Mouse (Mus musculus): ENCODE data around the gene Trim11. TPM values are rescaled to one million over a fixed set of nuclear protein-coding genes. Genes with fewer than 3 reads are reported as not detected.
A peak's percentile ranks its signal among the peaks of the same experiment; 100 is the strongest.
"Not testable (repeated sequence)": the region's sequence is repeated elsewhere in the genome, so short reads cannot be mapped to it uniquely, and the experiment has no call there.

Trim11 gene
- polyA plus RNA-seq, 1 experiment, result 1.0 TPM

DNA sequence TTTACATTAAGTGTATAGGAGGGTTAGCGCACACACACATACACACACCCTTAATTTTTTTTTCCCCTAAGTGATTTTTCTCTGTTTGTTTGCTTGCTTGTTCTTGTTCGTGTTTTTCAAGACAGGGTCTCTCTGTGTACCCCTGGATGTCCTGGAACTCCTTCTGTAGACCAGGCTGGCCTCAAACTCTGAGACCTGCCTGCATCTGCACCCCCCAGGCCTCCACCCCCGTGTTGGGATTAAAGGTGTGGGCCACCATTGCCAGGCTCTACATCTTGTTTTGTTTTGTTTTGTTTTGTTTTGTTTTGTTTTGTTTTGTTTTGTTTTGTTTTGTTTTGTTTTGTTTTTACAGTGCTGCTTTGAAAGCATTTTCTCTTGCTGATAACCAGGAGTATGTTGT lies 30.6 kb upstream of the Trim11 start:
- Histone ChIP-seq H3K9me3 (ENCODE audit: control insufficient read depth, low read length) (0 out of 2 replicates have a peak, but pooled peaks cover 2% of the 10 kb centered on the region), H3K27me3 (ENCODE audit: control insufficient read depth) (peaks cover 98% of the 10 kb centered on the region), H3K4me3 (replicated peaks) (no peak overlapping the region), H3K36me3 (ENCODE audit: control insufficient read depth) (no peaks in the 10 kb centered on the region), H3K4me1 (ENCODE audit: control insufficient read depth) (peaks cover 21% of the 10 kb centered on the region)
- TF ChIP-seq GATA1 (IDR thresholded peaks at IDR 0.05; ENCODE audit: low read length), result no peak
- no peak for TF ChIP-seq TAL1 (IDR thresholded peaks at IDR 0.05; ENCODE audit: low read length)

- TF ChIP-seq TAL1 (IDR thresholded peaks at IDR 0.05; ENCODE audit: low read length) (no peak), GATA1 (IDR thresholded peaks at IDR 0.05; ENCODE audit: low read length) (no peak)
- Histone ChIP-seq H3K4me1 (ENCODE audit: control insufficient read depth) (peaks cover 24% of the 10 kb centered on the region), H3K27me3 (ENCODE audit: control insufficient read depth) (peaks cover 98% of the 10 kb centered on the region), H3K4me3 (replicated peaks) (peak overlapping the region; percentile 63), H3K36me3 (ENCODE audit: control insufficient read depth) (no peaks in the 10 kb centered on the region), H3K9me3 (ENCODE audit: control insufficient read depth, low read length) (0 out of 2 replicates have a peak, but pooled peaks cover 2% of the 10 kb centered on the region)
These were observed 29.9 kb upstream of the Trim11 start for GRCm38 (mm10) chr11:58947798-58948528.

- Histone ChIP-seq H3K9me3 (ENCODE audit: control insufficient read depth, low read length) (0 out of 2 replicates have a peak, but pooled peaks cover 2% of the 10 kb centered on the region), H3K27me3 (ENCODE audit: control insufficient read depth) (peaks cover 91% of the 10 kb centered on the region), H3K4me1 (ENCODE audit: control insufficient read depth) (peaks cover 31% of the 10 kb centered on the region), H3K4me3 (replicated peaks) (peak within 1 kb of the TSS; percentile 64), H3K36me3 (ENCODE audit: control insufficient read depth) (no peaks in the 10 kb centered on the region)
- TF ChIP-seq TAL1 (IDR thresholded peaks at IDR 0.05; ENCODE audit: low read length) (no peak), GATA1 (IDR thresholded peaks at IDR 0.05; ENCODE audit: low read length) (peak; percentile 66)
These were observed 29.1 kb upstream of the Trim11 start, which contains the start of gene Hist3h2ba for GRCm38 (mm10) chr11:58948542-58949479. Gene Hist3h2ba, plus strand, starts transcription at chr11:58948920.

DNA sequence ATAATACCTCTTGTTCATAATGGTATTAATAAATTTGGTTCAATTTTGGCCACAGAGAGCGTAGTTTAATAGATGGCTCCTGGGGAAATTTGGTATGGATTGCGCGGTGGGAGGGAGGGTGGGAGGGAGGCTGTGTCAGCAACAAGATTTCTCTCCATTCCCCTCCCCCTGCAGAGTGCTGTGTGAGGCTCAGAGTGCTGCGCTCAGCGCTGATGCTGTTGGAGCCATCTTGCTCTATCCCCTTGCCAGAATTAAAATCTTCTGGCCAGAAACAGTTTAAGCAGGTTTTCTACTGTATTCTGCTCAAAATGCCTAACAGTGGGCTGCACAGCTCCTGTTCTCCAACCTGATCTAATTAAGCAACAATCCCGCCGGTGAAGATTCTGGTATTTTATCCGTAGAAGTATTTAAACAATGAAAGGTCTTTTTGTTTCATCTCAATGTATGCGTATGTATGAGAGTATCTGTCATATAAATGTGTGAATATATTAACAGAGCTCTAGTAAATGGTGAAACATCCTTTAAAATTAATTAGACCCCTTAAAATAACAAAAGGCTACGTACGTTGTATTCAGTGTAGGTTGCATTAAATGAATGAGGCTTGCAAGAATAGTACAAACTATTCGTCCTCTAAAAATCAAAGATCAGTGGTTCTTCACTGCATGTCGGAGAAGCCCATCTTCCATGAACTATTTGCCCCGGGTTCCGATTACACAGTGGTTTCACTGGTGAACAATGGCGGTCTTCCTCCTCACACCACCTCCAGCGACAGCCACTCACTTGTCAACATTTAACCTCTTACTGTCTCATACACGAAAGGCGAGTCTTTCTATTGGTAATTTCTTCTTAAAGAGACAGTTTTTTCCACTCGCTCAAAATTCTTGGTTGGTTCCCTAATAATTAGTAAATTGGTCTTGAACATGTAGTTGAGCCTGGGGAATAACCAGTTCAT lies 28.1 kb upstream of the Trim11 start:
- TF ChIP-seq GATA1 (IDR thresholded peaks at IDR 0.05; ENCODE audit: low read length) (no peak), TAL1 (IDR thresholded peaks at IDR 0.05; ENCODE audit: low read length) (no peak)
- Histone ChIP-seq H3K36me3 (ENCODE audit: control insufficient read depth) (peaks cover under 1% of the 10 kb centered on the region; the same call in 1 of the 2 replicates), H3K9me3 (ENCODE audit: control insufficient read depth, low read length) (0 out of 2 replicates have a peak, but pooled peaks cover 2% of the 10 kb centered on the region), H3K27me3 (ENCODE audit: control insufficient read depth) (peaks cover 81% of the 10 kb centered on the region), H3K4me1 (ENCODE audit: control insufficient read depth) (peaks cover 31% of the 10 kb centered on the region), H3K4me3 (replicated peaks) (peak overlapping the region; percentile 64)

DNA sequence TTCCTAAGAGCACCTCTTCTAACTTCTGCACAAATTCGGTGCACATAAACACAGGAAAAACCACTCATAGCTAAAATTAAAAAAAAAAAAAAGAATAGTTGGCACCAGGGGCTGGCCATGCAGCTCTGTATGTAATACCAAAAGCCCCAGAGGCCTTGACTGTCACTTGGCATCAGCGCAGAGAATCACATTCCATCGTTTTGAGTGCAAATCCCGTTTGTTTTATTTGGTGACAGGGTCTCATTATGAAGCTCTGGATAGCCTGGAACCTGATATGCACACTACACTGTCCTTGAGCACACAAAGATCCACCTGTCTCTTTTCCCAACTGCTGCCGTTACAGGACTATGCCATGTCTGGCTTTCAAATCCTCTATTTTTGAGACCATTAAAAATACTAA lies 26.7 kb upstream of the Trim11 start:
- Histone ChIP-seq H3K4me3 (replicated peaks) (no peak overlapping the region), H3K27me3 (ENCODE audit: control insufficient read depth) (peaks cover 67% of the 10 kb centered on the region), H3K4me1 (ENCODE audit: control insufficient read depth) (peaks cover 36% of the 10 kb centered on the region), H3K36me3 (ENCODE audit: control insufficient read depth) (peaks cover 14% of the 10 kb centered on the region), H3K9me3 (ENCODE audit: control insufficient read depth, low read length) (0 out of 2 replicates have a peak, but pooled peaks cover 2% of the 10 kb centered on the region)
- TF ChIP-seq GATA1 (IDR thresholded peaks at IDR 0.05; ENCODE audit: low read length), result no peak
- TF ChIP-seq TAL1 (IDR thresholded peaks at IDR 0.05; ENCODE audit: low read length), result no peak

DNA sequence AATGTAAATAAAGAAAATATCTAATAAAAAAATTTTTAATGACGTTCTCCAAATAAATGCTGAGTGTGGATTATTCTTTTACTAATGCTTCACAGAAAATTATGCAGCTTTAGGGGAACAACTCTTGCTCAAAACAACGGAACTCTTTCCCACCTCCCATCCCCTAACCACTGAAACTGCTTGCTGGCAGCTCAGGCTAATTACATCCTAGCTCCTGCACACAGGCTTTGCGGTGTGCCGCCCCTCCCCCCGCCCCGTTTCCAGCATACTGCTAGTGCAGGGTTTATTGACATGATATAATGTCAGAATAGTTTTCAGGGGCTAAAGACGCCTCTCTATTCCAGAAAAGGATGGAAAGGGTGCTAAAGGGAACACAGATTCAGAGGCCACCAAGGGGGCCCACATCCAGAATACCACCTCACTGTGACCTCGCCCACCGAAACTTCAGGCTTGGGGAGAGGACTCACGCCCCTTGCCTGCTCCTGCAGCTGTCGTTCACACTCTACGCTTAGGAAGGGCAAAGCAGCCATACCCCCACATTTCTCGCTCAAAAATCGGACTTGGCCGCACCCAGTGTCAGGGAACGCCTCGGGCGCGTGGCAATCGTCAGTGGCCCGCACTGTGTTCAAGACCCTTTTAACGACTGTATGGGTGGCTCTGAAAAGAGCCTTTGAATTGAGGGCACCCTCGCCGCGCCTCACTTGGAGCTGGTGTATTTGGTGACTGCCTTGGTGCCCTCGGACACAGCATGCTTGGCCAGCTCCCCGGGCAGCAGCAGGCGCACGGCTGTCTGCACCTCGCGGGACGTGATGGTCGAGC lies 24.3 kb upstream of the Trim11 start:
- Histone ChIP-seq H3K4me3 (replicated peaks) (peak overlapping the region; percentile 84), H3K4me1 (ENCODE audit: control insufficient read depth) (peaks cover 46% of the 10 kb centered on the region), H3K9me3 (ENCODE audit: control insufficient read depth, low read length) (0 out of 2 replicates have a peak, but pooled peaks cover under 1% of the 10 kb centered on the region), H3K27me3 (ENCODE audit: control insufficient read depth) (peaks cover 43% of the 10 kb centered on the region), H3K36me3 (ENCODE audit: control insufficient read depth) (peaks cover 37% of the 10 kb centered on the region)
- TF ChIP-seq TAL1 (IDR thresholded peaks at IDR 0.05; ENCODE audit: low read length), result no peak
- no peak for TF ChIP-seq GATA1 (IDR thresholded peaks at IDR 0.05; ENCODE audit: low read length)

- H3K27me3 ChIP-seq (ENCODE audit: control insufficient read depth), result peaks cover 38% of the 10 kb centered on the region
- H3K4me3 ChIP-seq (replicated peaks), result peak overlapping the region; percentile 86
- peaks cover 47% of the 10 kb centered on the region for H3K4me1 ChIP-seq (ENCODE audit: control insufficient read depth)
- H3K36me3 ChIP-seq (ENCODE audit: control insufficient read depth), result peaks cover 40% of the 10 kb centered on the region
- not testable (repeated sequence) for H3K9me3 ChIP-seq (ENCODE audit: control insufficient read depth, low read length)
These were observed 23.8 kb upstream of the Trim11 start for GRCm38 (mm10) chr11:58954170-58954419.

Measured in erythroblast, embryonic 14.5 days (primary cell).